Mouse (Mus musculus) naive thymus-derived CD4-positive, alpha-beta T cell, adult 2 months (primary cell): ENCODE results near the gene Kif28.
A peak's percentile ranks its signal among the peaks of the same experiment; 100 is the strongest.
"Not testable (repeated sequence)": the region's sequence is repeated elsewhere in the genome, so short reads cannot be mapped to it uniquely, and the experiment has no call there.

Source experiments
- DNase-seq: peaks from one replicate; pipeline ENCODE4 v3.0.0-alpha.2; 2011; ENCODE audit warnings: low read depth

Gene Kif28

GRCm38 (mm10) chr1:179704150-179704549 is 40.9 kb downstream of the Kif28 start:
- no peak for DNase-seq

GRCm38 (mm10) chr1:179689479-179689878 is 55.6 kb downstream of the Kif28 start:
- no peak for DNase-seq

- DNase-seq, result no peak
These were observed 56.2 kb downstream of the Kif28 start for GRCm38 (mm10) chr1:179688914-179689313.

- DNase-seq, result no peak
These were observed 56.7 kb downstream of the Kif28 start for GRCm38 (mm10) chr1:179688415-179688814.

DNA sequence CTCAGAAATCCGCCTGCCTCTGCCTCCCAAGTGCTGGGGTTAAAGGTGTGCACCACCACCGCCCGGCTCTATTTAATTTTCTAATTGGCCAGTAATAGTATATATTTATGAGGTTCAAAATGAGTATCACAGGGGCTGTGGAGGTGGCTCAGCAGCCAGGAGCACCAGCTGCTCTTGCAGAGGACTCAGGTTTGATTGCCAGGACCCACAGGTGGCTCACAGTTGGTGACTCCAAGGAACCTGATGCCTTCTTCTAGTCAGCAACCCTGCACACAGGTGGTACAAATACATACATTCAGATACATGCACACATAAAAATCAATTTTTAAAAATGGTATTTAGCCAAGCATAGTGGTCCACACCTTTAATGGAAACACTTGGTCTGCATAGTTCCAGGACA is 57.1 kb downstream of the Kif28 start:
- no peak for DNase-seq

- no peak for DNase-seq
These were observed 57.8 kb downstream of the Kif28 start for GRCm38 (mm10) chr1:179687305-179687704.

DNA sequence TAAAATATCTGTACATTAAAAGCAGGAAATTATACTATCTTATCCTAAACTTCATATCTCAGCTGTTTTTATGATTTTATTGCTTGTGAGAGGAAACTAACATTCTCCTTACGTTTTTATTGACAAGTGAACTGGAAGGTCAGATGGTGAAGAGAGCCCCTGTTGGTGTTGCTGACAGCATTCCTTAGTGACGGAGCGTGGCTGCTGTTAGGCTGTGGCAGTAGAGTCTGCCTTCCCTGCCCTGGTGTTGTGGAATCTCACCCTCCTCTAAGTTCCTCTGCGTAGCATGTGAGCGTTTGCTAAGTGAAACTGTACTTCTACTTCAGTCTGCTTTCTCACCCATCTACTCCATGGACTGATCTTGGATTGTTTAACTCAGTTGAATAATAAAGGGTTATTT is 58.3 kb downstream of the Kif28 start:
- DNase-seq, result no peak

DNA sequence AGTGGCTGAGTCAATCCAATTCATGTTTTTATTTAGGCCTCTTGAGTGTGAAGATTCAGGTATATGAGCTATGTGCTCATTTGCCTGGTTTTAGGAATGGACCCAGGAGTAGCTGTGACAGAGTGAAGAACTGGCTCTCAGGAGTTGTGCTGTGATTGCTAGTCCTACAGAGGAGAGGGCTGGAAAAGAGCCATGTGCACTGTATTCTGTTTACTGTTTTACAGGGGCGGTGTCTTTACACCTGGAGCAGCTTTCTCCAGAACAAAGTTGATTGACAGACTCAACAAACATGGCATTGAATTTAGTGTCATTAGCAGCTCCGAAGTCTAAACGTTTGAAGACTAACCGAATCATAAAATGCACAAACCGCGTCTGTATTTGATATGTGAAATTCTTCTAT is 58.7 kb downstream of the Kif28 start:
- DNase-seq, result no peak

- not testable (repeated sequence) for DNase-seq
These were observed 62.3 kb downstream of the Kif28 start for GRCm38 (mm10) chr1:179682753-179683152.

- DNase-seq, result no peak
These were observed 65.7 kb downstream of the Kif28 start for GRCm38 (mm10) chr1:179679326-179679725.

GRCm38 (mm10) chr1:179677031-179677430 is 68.0 kb downstream of the Kif28 start:
- DNase-seq, result no peak

DNA sequence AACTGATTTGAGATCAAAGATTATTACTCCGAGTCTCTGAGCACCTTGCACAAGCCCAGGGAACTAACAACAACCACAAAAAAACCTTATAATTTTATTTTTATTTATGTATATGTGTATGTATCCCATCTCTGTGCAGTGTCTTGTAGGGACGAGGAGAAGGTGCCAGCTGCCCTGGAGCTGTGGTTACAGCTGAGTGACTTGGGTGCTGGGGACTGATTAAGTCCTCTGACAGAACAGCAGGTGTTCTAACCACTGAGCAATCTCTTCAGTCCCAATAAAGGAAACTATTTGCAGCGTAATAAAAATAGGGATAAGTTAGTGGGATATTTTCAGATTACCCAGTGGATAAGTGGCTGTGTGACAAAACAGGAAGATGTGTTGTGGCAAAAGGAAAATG is 70.7 kb downstream of the Kif28 start:
- no peak for DNase-seq

GRCm38 (mm10) chr1:179668836-179669537 is 76.1 kb downstream of the Kif28 start:
- no peak for DNase-seq

- DNase-seq, result peak; percentile 66
These were observed 76.9 kb downstream of the Kif28 start, which contains the start of gene Sccpdh for GRCm38 (mm10) chr1:179668013-179668805. Gene Sccpdh (plus strand): TSS chr1:179668210.

DNA sequence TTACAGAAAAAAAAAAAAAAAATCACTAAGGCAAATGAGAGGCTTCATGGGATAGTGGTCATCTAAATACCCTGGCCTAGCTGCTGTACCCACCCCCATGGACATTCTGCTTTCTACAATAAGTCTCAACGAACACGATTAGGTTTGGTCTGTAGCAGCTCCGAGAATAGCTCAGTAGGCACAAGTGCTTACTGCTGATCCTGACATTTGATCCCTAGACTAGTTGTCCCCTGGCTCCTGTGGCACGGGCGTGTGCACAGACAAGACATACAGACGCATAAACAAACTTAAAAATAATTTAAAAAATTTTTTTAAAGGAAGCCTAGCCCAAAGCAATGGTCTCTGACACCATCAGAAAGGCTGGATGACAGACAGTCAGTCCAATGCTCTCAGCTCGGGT is 77.6 kb downstream of the Kif28 start:
- no peak for DNase-seq

DNA sequence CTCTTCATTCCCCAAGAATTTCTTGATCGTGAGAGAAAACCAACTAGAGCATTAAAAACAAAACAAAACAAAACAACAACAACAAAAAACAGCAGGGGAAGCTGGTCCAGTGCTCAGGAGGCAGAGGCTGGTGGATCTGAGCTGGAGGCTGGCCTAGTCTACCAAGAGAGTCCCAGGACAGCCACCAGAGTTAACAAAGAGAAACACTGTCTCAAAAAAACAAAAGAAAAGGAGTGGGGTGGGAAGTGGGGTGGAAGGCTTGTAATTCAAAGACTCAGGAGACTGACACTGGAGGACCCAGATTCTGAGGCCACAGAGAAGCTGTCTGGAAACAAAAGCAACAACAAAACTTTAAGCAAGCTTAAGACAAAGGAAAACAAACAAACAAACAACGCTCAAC is 78.1 kb downstream of the Kif28 start:
- no peak for DNase-seq

- no peak for DNase-seq
These were observed 80.7 kb downstream of the Kif28 start for GRCm38 (mm10) chr1:179664309-179664930.

DNA sequence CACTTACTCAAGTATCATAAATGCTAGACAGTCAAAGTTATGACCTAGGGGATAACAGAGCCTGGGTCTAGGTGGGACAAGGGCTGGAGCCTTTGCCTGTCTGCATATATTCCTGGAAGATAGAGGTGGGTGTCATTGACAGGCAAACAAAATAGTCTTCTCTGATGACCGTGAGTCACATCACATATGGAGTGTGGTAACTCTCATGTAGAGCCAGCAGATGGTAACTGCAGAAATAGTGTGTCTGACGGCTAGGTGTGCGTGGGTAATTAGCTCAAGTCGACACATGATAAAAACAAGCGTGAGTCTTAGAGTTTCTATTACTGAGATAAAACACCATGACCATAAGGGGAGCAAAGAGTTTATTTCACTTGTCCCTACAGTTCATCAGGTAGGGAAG is 82.0 kb downstream of the Kif28 start:
- DNase-seq, result no peak

GRCm38 (mm10) chr1:179651224-179651623 is 93.8 kb downstream of the Kif28 start:
- no peak for DNase-seq

- DNase-seq, result peak; percentile 22
These were observed 94.8 kb downstream of the Kif28 start for GRCm38 (mm10) chr1:179650284-179650683.

GRCm38 (mm10) chr1:179649324-179649723 is 95.7 kb downstream of the Kif28 start:
- no peak for DNase-seq

DNA sequence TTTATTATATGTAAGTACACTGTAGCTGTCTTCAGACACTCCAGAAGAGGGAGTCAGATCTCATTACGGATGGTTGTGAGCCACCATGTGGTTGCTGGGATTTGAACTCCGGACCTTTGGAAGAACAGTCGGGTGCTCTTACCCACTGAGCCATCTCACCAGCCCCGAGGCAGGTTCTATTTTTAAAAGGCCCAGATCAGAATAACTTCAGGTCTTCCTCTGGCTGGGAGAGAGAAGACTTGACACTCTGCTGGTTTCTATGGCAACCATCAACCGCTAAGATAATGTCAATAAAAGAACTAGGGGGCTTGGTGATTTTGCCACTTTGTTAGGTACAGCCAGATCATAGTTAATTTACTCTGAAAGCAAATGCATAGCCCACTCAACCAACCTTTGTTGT is 96.4 kb downstream of the Kif28 start:
- DNase-seq, result not testable (repeated sequence)

DNA sequence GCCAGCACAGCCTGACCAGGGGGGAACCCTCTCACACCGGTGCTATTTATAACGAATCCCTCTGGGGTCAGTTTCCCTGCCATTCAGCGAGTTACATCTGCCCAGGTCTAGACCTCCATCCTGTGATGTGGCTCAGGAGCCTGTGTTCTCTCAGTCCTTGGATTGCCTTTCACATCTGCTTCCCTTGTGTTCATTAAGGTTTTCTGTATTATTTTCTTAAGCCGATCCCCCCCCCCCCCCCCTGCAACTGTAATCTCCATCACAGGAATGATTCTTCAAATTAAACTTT is 99.1 kb downstream of the Kif28 start:
- no peak for DNase-seq
